Mouse (Mus musculus): ENCODE measurements at regions not wholly inside any gene's neighbourhood (a gene's known extent, or its start where the extent isn't known, plus 50 kb on each side); places are given as distances from the start of the nearest gene placed in this dataset.

- no peak for DNase-seq (ENCODE audit: low spot score in 2 of 2)
Observed at GRCm38 (mm10) chr3:53393945-53394344, 69.2 kb downstream of the Nhlrc3 start.

- DNase-seq (ENCODE audit: low spot score in 2 of 2) = no peak
Observed at GRCm38 (mm10) chr3:53381704-53382581, 81.2 kb downstream of the Nhlrc3 start.

DNA sequence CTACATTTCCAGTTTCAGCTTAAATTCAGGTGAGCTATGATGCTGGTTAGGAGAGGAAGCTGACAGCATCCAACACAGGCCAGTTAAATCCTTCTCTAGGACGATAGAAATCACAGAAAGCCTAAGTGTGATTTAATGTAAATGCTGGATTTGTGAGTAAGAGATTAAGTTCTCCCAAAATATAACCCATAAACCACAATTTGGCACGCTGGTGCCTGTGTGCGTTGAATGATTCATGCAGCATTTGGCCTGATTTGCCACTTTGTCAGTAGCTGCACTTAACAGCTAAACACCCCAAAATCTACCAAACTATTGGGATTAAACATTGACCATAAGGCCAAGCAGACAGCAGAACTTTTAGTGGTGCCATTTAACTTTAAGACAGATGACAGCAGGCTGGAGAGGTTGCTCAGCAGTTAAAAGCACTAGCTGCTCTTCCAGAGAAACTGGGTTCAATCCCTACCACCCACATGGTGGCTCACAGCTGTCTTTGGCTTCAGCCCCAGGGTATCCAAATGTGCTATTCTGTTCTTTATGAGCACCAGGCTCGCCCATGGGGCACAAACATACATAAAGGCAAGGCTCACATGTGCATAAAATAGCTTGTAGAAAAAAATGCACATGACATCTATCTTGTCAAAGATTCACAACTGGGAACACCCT, 83.5 kb downstream of the Nhlrc3 start:
- DNase-seq (ENCODE audit: low spot score in 2 of 2) = no peak

GRCm38 (mm10) chr3:53376864-53377447, 86.2 kb downstream of the Nhlrc3 start:
- DNase-seq (ENCODE audit: low spot score in 2 of 2) = peak; percentile 55 to 68

DNA sequence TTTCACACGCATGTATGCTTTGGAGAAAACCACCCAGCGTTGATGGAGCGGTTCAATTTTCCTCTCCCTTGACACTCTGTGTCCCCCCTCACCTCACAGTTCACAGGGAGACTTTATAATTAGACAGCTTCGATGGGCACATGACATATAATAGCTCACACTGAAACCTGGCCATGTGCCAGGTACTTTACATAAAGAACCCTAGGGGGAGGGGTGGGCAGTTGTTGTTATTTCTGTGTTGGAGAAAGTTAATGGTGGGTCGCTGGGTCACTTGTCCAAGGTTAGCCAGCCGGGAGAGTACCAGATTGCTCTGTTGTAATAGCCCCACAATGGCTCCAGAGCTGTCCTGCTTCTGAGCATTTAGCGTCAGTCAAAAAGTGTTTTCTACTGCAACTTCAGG, 90.2 kb downstream of the Nhlrc3 start:
- no peak for DNase-seq (ENCODE audit: low spot score in 2 of 2)

- peak; percentile 72 to 74 for DNase-seq (ENCODE audit: low spot score in 2 of 2)
Observed at GRCm38 (mm10) chr3:53371910-53372309, 91.2 kb downstream of the Nhlrc3 start.

DNA sequence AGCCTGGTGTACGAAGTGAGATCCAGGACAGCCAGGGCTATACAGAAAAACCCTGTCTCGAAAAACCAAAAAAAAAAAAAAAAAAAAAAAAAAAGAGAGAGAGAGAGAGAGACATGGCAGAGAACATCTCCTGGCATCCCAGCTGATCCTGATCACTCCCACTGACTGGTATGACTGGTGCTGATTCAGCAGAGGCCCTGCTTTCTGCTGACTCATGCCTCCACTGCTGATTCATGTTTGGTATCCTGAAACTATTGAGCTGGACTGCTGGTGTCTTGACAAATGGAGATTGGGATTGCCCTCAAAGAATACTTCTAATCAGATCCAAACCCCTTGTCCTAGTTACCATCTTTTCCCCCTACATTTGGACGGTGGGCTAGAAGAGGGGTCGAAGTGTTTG, 101.9 kb downstream of the Nhlrc3 start:
- no peak for DNase-seq (ENCODE audit: low spot score in 2 of 2)

DNA sequence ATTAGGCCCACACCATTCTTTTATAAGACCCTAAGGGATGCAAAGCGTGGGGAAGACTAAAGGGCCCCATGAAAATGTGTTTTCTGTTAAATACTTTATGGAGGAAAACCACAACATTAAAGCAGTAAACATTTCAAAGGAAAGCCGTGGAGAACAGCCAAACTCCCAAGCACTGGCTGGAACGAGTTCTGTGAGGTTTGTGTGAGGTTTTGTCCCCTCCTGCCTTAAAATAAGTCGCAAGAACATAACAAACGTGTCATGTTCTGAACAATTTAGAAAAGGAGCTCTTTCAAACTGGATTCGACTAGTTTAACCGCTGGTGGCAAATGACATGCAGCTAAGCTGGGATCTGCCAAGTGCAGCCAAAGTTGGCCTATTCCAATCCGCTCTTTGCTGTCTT, 109.4 kb downstream of the Nhlrc3 start:
- no peak for DNase-seq (ENCODE audit: low spot score in 2 of 2)

DNA sequence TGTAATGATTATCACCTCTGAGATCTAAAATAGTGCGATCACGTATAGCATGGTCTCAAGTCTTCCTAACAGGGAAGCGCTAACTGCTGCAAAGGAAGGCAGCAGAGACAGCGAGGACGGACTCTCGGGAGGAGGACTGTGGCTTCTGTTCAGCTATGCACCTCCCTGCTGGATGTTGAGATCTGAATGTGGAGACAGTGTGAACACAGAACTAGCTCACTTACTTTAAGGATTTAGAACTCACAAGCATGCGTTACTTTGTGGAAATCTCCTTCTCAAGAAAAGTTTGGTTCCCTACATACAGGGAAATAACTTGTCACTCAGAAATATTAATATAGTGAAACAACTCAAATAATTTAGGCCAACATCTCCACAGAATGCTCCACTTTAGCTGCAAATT, 109.8 kb downstream of the Nhlrc3 start:
- DNase-seq (ENCODE audit: low spot score in 2 of 2) = no peak

GRCm38 (mm10) chr3:53343638-53344037, 119.5 kb downstream of the Nhlrc3 start:
- no peak for DNase-seq (ENCODE audit: low spot score in 2 of 2)

GRCm38 (mm10) chr3:53341304-53342206, 121.6 kb downstream of the Nhlrc3 start:
- DNase-seq (ENCODE audit: low spot score in 2 of 2) = no peak

- no peak for DNase-seq (ENCODE audit: low spot score in 2 of 2)
Observed at GRCm38 (mm10) chr3:53338571-53338970, 124.6 kb downstream of the Nhlrc3 start.

DNA sequence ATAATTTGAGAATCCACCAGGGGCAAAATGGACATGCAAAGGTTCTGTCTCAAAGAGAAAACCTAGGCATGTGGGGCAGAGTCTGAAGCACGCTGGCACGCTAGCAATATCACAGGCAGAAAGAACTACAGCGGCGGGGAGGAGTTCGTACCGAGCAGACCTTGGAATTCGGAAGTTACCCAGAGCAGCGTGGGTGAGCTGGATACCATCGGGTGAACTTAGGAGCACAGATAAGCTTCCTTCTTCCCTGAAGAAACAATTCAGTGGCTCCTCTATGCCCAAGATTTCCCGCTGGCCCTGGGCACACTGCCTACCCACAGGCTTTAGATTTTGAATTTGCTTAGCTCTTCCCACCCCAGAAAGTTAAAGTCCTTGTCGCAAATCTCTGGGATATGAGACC, 129.1 kb downstream of the Nhlrc3 start:
- no peak for DNase-seq (ENCODE audit: low spot score in 2 of 2)

GRCm38 (mm10) chr3:53329528-53329927, 133.6 kb downstream of the Nhlrc3 start:
- peak in 1 of 2 experiments; percentile 53 for DNase-seq (ENCODE audit: low spot score in 2 of 2)

DNA sequence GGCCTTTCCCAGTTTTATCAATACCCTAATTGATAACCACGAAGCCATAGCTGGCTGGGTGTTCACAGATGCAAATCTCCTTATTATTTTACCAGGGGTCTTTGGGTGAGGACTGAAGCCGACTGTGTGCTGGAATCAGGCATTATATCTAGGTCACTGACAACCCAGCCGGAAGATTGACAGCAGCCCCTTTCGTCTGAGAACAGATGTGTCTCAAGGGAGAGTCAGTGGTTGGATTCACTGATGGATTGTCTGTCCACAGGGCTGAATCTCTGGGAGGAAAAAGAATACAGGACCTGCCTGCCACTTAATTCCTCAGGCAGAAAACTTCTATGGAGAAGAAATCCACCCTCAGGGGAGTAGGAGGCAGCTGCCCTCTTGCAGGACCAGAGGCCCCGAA, 135.7 kb downstream of the Nhlrc3 start:
- DNase-seq (ENCODE audit: low spot score in 2 of 2) = no peak

- no peak for DNase-seq (ENCODE audit: low spot score in 2 of 2)
Observed at GRCm38 (mm10) chr3:53326967-53327366, 136.2 kb downstream of the Nhlrc3 start.

DNA sequence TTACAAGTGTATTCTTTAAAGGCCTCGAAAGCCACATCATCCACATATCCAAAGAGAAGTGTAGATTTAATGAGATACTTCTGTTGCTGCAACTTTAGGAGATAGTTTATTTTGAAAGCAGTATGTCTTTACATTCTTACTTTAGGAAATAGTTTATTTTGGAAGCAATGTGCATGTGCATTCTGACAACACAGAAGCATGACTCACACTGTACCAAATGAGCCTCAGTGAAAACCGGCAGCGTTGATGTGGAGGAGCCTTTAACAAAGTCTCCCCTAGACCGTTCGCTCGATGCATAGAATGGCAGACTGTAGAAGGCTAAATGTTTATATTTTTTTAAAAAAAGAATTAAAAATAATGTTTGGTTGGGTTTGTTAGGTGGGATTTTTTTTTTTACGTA, 138.1 kb downstream of the Nhlrc3 start:
- DNase-seq (ENCODE audit: low spot score in 2 of 2) = no peak

- DNase-seq (ENCODE audit: low spot score in 2 of 2) = no peak
Observed at GRCm38 (mm10) chr3:53324386-53324785, 138.7 kb downstream of the Nhlrc3 start.

GRCm38 (mm10) chr3:53315449-53315848, 147.7 kb downstream of the Nhlrc3 start:
- DNase-seq (ENCODE audit: low spot score in 2 of 2) = no peak

Measured in right cerebral cortex, postnatal 10 days (tissue).